Mouse (Mus musculus) mesoderm, embryonic 11.5 days (tissue): Measurements from ENCODE around the gene Grin2a.
A peak's percentile ranks its signal among the peaks of the same experiment; 100 is the strongest.

Experiments
- DNase-seq: peaks from one replicate; pipeline ENCODE4 v3.0.0-alpha.2; 2012; ENCODE audit warnings: low read depth, low spot score

Gene Grin2a

GRCm38 (mm10) chr16:9873001-9873400 is 122.4 kb downstream of the Grin2a start:
- no peak for DNase-seq

- no peak for DNase-seq
Measured at GRCm38 (mm10) chr16:9865710-9866109, 129.7 kb downstream of the Grin2a start.

- DNase-seq, result no peak
Measured at GRCm38 (mm10) chr16:9865039-9865438, 130.3 kb downstream of the Grin2a start.

GRCm38 (mm10) chr16:9857758-9858157 is 137.6 kb downstream of the Grin2a start:
- no peak for DNase-seq

- DNase-seq, result no peak
Measured at GRCm38 (mm10) chr16:9851265-9851988, 143.9 kb downstream of the Grin2a start.

GRCm38 (mm10) chr16:9841496-9841895 is 153.9 kb downstream of the Grin2a start:
- no peak for DNase-seq

- DNase-seq, result peak; percentile 64
Measured at GRCm38 (mm10) chr16:9836542-9836941, 158.8 kb downstream of the Grin2a start.

GRCm38 (mm10) chr16:9834236-9834635 is 161.1 kb downstream of the Grin2a start:
- DNase-seq, result no peak

- no peak for DNase-seq
Measured at GRCm38 (mm10) chr16:9825110-9825483, 170.3 kb downstream of the Grin2a start.

- DNase-seq, result no peak
Measured at GRCm38 (mm10) chr16:9824436-9825109, 170.8 kb downstream of the Grin2a start.

GRCm38 (mm10) chr16:9823686-9824085 is 171.7 kb downstream of the Grin2a start:
- no peak for DNase-seq

- DNase-seq, result peak; percentile 8
Measured at GRCm38 (mm10) chr16:9819508-9819907, 175.9 kb downstream of the Grin2a start.

- no peak for DNase-seq
Measured at GRCm38 (mm10) chr16:9801338-9801737, 194.0 kb downstream of the Grin2a start.

- no peak for DNase-seq
Measured at GRCm38 (mm10) chr16:9800221-9800620, 195.1 kb downstream of the Grin2a start.

- no peak for DNase-seq
Measured at GRCm38 (mm10) chr16:9792976-9793375, 202.4 kb downstream of the Grin2a start.

- no peak for DNase-seq
Measured at GRCm38 (mm10) chr16:9786261-9786660, 209.1 kb downstream of the Grin2a start.

GRCm38 (mm10) chr16:9785821-9786220 is 209.5 kb downstream of the Grin2a start:
- DNase-seq, result no peak

- DNase-seq, result no peak
Measured at GRCm38 (mm10) chr16:9768981-9769380, 226.4 kb downstream of the Grin2a start.

- DNase-seq, result no peak
Measured at GRCm38 (mm10) chr16:9768356-9768755, 227.0 kb downstream of the Grin2a start.

- DNase-seq, result no peak
Measured at GRCm38 (mm10) chr16:9767946-9768345, 227.4 kb downstream of the Grin2a start.

- no peak for DNase-seq
Measured at GRCm38 (mm10) chr16:9764086-9764485, 231.3 kb downstream of the Grin2a start.

- DNase-seq, result no peak
Measured at GRCm38 (mm10) chr16:9760347-9760746, 235.0 kb downstream of the Grin2a start.

- no peak for DNase-seq
Measured at GRCm38 (mm10) chr16:9756849-9757248, 238.5 kb downstream of the Grin2a start.
